Mouse (Mus musculus): ENCODE results near the gene Foxj1. TPM values are rescaled to one million over a fixed set of nuclear protein-coding genes. Genes with fewer than 3 reads are reported as not detected.

Foxj1 gene
- total and polyA plus RNA-seq, 2 experiments from 2014 or later, result 19.9 to 37.6 TPM

- 30% methylated on average over 31 of the region's 31 CpGs for WGBS
- H3K4me2 ChIP-seq (ENCODE audit: low read depth), result peak overlapping the region; percentile 99
- peaks cover 8% of the 10 kb centered on the region; the same call in 1 of the 2 replicates for H3K36me3 ChIP-seq (ENCODE audit: insufficient read depth)
- no peak for DNase-seq
- H3K4me1 ChIP-seq (ENCODE audit: insufficient read depth), result peaks cover 14% of the 10 kb centered on the region
- ATAC-seq, result no peak
- H3K27ac ChIP-seq (ENCODE audit: low read depth, low read length), result no peak overlapping the region
- no peaks in the 10 kb centered on the region for H3K9me3 ChIP-seq (ENCODE audit: low read length)
- peaks cover 5% of the 10 kb centered on the region; the same call in 1 of the 2 replicates for H3K27me3 ChIP-seq (ENCODE audit: insufficient read depth, low read length)
- H3K4me3 ChIP-seq (ENCODE audit: low read depth, low read length), result peak overlapping the region; percentile 53; the same call in 1 of the 2 replicates
- TF ChIP-seq CTCF (IDR thresholded peaks at IDR 0.05; ENCODE audit: low read depth), result no peak
- no peak overlapping the region for H3K9ac ChIP-seq
Observed at GRCm38 (mm10) chr11:116333526-116334416, 1.4 kb downstream of the Foxj1 start.

GRCm38 (mm10) chr11:116332983-116333270, 2.3 kb downstream of the Foxj1 start:
- H3K27me3 ChIP-seq (ENCODE audit: insufficient read depth, low read length), result peaks cover 5% of the 10 kb centered on the region; the same call in 1 of the 2 replicates
- no peak overlapping the region for H3K4me2 ChIP-seq (ENCODE audit: low read depth)
- no peak for ATAC-seq
- H3K9ac ChIP-seq, result no peak overlapping the region
- no peaks in the 10 kb centered on the region for H3K36me3 ChIP-seq (ENCODE audit: insufficient read depth)
- H3K27ac ChIP-seq (ENCODE audit: low read depth, low read length), result no peak overlapping the region
- DNase-seq, result no peak
- no peak for TF ChIP-seq CTCF (IDR thresholded peaks at IDR 0.05; ENCODE audit: low read depth)
- peaks cover 14% of the 10 kb centered on the region for H3K4me1 ChIP-seq (ENCODE audit: insufficient read depth)
- 63% methylated on average over 3 of the region's 3 CpGs for WGBS
- H3K9me3 ChIP-seq (ENCODE audit: low read length), result no peaks in the 10 kb centered on the region
- H3K4me3 ChIP-seq (ENCODE audit: low read depth, low read length), result no peak overlapping the region

GRCm38 (mm10) chr11:116332232-116332982, 2.8 kb downstream of the Foxj1 start:
- no peak for TF ChIP-seq CTCF (IDR thresholded peaks at IDR 0.05; ENCODE audit: low read depth)
- Histone ChIP-seq H3K4me1 (ENCODE audit: insufficient read depth) (peaks cover 14% of the 10 kb centered on the region), H3K4me3 (ENCODE audit: low read depth, low read length) (no peak overlapping the region), H3K27ac (ENCODE audit: low read depth, low read length) (peak overlapping the region; percentile 9; the same call in 1 of the 2 replicates), H3K36me3 (ENCODE audit: insufficient read depth) (no peaks in the 10 kb centered on the region), H3K4me2 (ENCODE audit: low read depth) (no peak overlapping the region), H3K9ac (no peak overlapping the region), H3K9me3 (ENCODE audit: low read length) (no peaks in the 10 kb centered on the region), H3K27me3 (ENCODE audit: insufficient read depth, low read length) (peaks cover 5% of the 10 kb centered on the region; the same call in 1 of the 2 replicates)
- peak; percentile 28 for ATAC-seq
- DNase-seq, result peak; percentile 47
- WGBS, result 29% methylated on average over 19 of the region's 19 CpGs

- H3K9me3 ChIP-seq (ENCODE audit: low read length), result no peaks in the 10 kb centered on the region
- 0 out of 2 replicates have a peak, but pooled peaks cover 5% of the 10 kb centered on the region for H3K4me1 ChIP-seq (ENCODE audit: insufficient read depth)
- peak; percentile 25; the same call in 1 of the 2 replicates for ATAC-seq
- DNase-seq, result no peak
- 0 out of 2 replicates have a peak overlapping the region, but pooled peaks have one; percentile 11 for H3K9ac ChIP-seq
- H3K4me3 ChIP-seq (ENCODE audit: low read depth, low read length), result no peak overlapping the region
- TF ChIP-seq CTCF (IDR thresholded peaks at IDR 0.05; ENCODE audit: low read depth), result no peak
- H3K27me3 ChIP-seq (ENCODE audit: insufficient read depth, low read length), result peaks cover 5% of the 10 kb centered on the region; the same call in 1 of the 2 replicates
- no peak overlapping the region for H3K4me2 ChIP-seq (ENCODE audit: low read depth)
- no peaks in the 10 kb centered on the region for H3K36me3 ChIP-seq (ENCODE audit: insufficient read depth)
- WGBS, result 32% methylated on average over 7 of the region's 7 CpGs
- peak overlapping the region; percentile 59 for H3K27ac ChIP-seq (ENCODE audit: low read depth, low read length)
Observed at GRCm38 (mm10) chr11:116330211-116330518, 5.0 kb downstream of the Foxj1 start.

- peak overlapping the region; percentile 11; the same call in 1 of the 2 replicates for H3K9ac ChIP-seq
- H3K4me1 ChIP-seq (ENCODE audit: insufficient read depth), result 0 out of 2 replicates have a peak, but pooled peaks cover 5% of the 10 kb centered on the region
- peak overlapping the region; percentile 59 for H3K27ac ChIP-seq (ENCODE audit: low read depth, low read length)
- 20% methylated on average over 18 of the region's 18 CpGs for WGBS
- no peak for TF ChIP-seq CTCF (IDR thresholded peaks at IDR 0.05; ENCODE audit: low read depth)
- peaks cover under 1% of the 10 kb centered on the region; the same call in 1 of the 2 replicates for H3K27me3 ChIP-seq (ENCODE audit: insufficient read depth, low read length)
- H3K4me3 ChIP-seq (ENCODE audit: low read depth, low read length), result no peak overlapping the region
- H3K36me3 ChIP-seq (ENCODE audit: insufficient read depth), result no peaks in the 10 kb centered on the region
- peak; percentile 83 for ATAC-seq
- no peaks in the 10 kb centered on the region for H3K9me3 ChIP-seq (ENCODE audit: low read length)
- DNase-seq, result peak; percentile 76
- H3K4me2 ChIP-seq (ENCODE audit: low read depth), result no peak overlapping the region
Observed at GRCm38 (mm10) chr11:116329314-116330210, 5.6 kb downstream of the Foxj1 start.

GRCm38 (mm10) chr11:116326963-116327603, 8.1 kb downstream of the Foxj1 start:
- no peaks in the 10 kb centered on the region for H3K36me3 ChIP-seq (ENCODE audit: insufficient read depth)
- H3K9me3 ChIP-seq (ENCODE audit: low read length), result no peaks in the 10 kb centered on the region
- H3K4me2 ChIP-seq (ENCODE audit: low read depth), result no peak overlapping the region
- DNase-seq (no peak), ATAC-seq (no peak)
- H3K4me3 ChIP-seq (ENCODE audit: low read depth, low read length), result no peak overlapping the region
- no peak for TF ChIP-seq CTCF (IDR thresholded peaks at IDR 0.05; ENCODE audit: low read depth)
- 76% methylated on average over 7 of the region's 7 CpGs for WGBS
- 0 out of 2 replicates have a peak, but pooled peaks cover 3% of the 10 kb centered on the region for H3K4me1 ChIP-seq (ENCODE audit: insufficient read depth)
- H3K9ac ChIP-seq, result no peak overlapping the region
- H3K27ac ChIP-seq (ENCODE audit: low read depth, low read length), result no peak overlapping the region
- no peaks in the 10 kb centered on the region for H3K27me3 ChIP-seq (ENCODE audit: insufficient read depth, low read length)

All from forebrain, postnatal 0 days (tissue).